Mouse (Mus musculus): ENCODE data around the gene Prdx5. TPM values are rescaled to one million over a fixed set of nuclear protein-coding genes. Genes with fewer than 3 reads are reported as not detected.

The Prdx5 gene
- polyA plus RNA-seq, 1 experiment from 2014 or later, result 153 TPM

GRCm38 (mm10) chr19:6921647-6922567, 12.0 kb upstream of the Prdx5 start, which contains the start of gene Esrra:
Esrra (minus strand) TSS chr19:6921813.
- WGBS, result under 1% methylated on average over 57 of the region's 66 CpGs
- Histone ChIP-seq H3K36me3 (ENCODE audit: insufficient read depth) (0 out of 2 replicates have a peak, but pooled peaks cover 2% of the 10 kb centered on the region), H3K27me3 (ENCODE audit: insufficient read depth, low read length) (peaks cover 42% of the 10 kb centered on the region), H3K4me2 (peak within 1 kb of the TSS; percentile 80), H3K4me3 (ENCODE audit: low read depth, low read length) (peak within 1 kb of the TSS; percentile 66), H3K9me3 (ENCODE audit: low read depth, low read length) (no peaks in the 10 kb centered on the region), H3K9ac (peak within 1 kb of the TSS; percentile 70), H3K4me1 (ENCODE audit: insufficient read depth) (no peaks in the 10 kb centered on the region), H3K27ac (ENCODE audit: low read depth) (peak within 1 kb of the TSS; percentile 76)
- DNase-seq (peak; percentile 100), ATAC-seq (ENCODE audit: insufficient read depth) (peak; percentile 94)
- no peak for TF ChIP-seq CTCF (IDR thresholded peaks at IDR 0.05; ENCODE audit: low read depth)

- Histone ChIP-seq H3K4me1 (ENCODE audit: insufficient read depth) (no peaks in the 10 kb centered on the region), H3K4me3 (ENCODE audit: low read depth, low read length) (peak overlapping the region; percentile 66), H3K4me2 (peak overlapping the region; percentile 80), H3K27me3 (ENCODE audit: insufficient read depth, low read length) (peaks cover 33% of the 10 kb centered on the region), H3K36me3 (ENCODE audit: insufficient read depth) (0 out of 2 replicates have a peak, but pooled peaks cover 2% of the 10 kb centered on the region), H3K9me3 (ENCODE audit: low read depth, low read length) (no peaks in the 10 kb centered on the region), H3K27ac (ENCODE audit: low read depth) (peak overlapping the region; percentile 76), H3K9ac (peak overlapping the region; percentile 70)
- TF ChIP-seq CTCF (IDR thresholded peaks at IDR 0.05; ENCODE audit: low read depth), result peak; percentile 21
- ATAC-seq (ENCODE audit: insufficient read depth), result no peak; the same call in 1 of the 2 replicates
- peak; percentile 66 for DNase-seq
- 1% methylated on average over 48 of the region's 48 CpGs for WGBS
Observed at GRCm38 (mm10) chr19:6920741-6921636, 11.1 kb upstream of the Prdx5 start.

GRCm38 (mm10) chr19:6919876-6920740, 10.2 kb upstream of the Prdx5 start:
- peaks cover 24% of the 10 kb centered on the region for H3K27me3 ChIP-seq (ENCODE audit: insufficient read depth, low read length)
- no peaks in the 10 kb centered on the region for H3K9me3 ChIP-seq (ENCODE audit: low read depth, low read length)
- H3K4me2 ChIP-seq, result peak overlapping the region; percentile 80
- WGBS, result 36% methylated on average over 8 of the region's 8 CpGs
- no peak overlapping the region for H3K27ac ChIP-seq (ENCODE audit: low read depth)
- ATAC-seq (ENCODE audit: insufficient read depth) (no peak), DNase-seq (peak; percentile 54)
- H3K9ac ChIP-seq, result peak overlapping the region; percentile 70; the same call in 1 of the 2 replicates
- H3K4me3 ChIP-seq (ENCODE audit: low read depth, low read length), result peak overlapping the region; percentile 66
- H3K4me1 ChIP-seq (ENCODE audit: insufficient read depth), result no peaks in the 10 kb centered on the region
- 0 out of 2 replicates have a peak, but pooled peaks cover 2% of the 10 kb centered on the region for H3K36me3 ChIP-seq (ENCODE audit: insufficient read depth)
- TF ChIP-seq CTCF (IDR thresholded peaks at IDR 0.05; ENCODE audit: low read depth), result no peak

- no peak overlapping the region for H3K27ac ChIP-seq (ENCODE audit: low read depth)
Observed at GRCm38 (mm10) chr19:6919431-6919830, 9.5 kb upstream of the Prdx5 start.

GRCm38 (mm10) chr19:6918321-6918720, 8.4 kb upstream of the Prdx5 start:
- Histone ChIP-seq H3K4me2 (no peak overlapping the region), H3K36me3 (ENCODE audit: insufficient read depth) (peaks cover 8% of the 10 kb centered on the region), H3K4me3 (ENCODE audit: low read depth, low read length) (no peak overlapping the region), H3K4me1 (ENCODE audit: insufficient read depth) (no peaks in the 10 kb centered on the region), H3K9me3 (ENCODE audit: low read depth, low read length) (no peaks in the 10 kb centered on the region), H3K27ac (ENCODE audit: low read depth) (no peak overlapping the region), H3K27me3 (ENCODE audit: insufficient read depth, low read length) (peaks cover 8% of the 10 kb centered on the region), H3K9ac (no peak overlapping the region)
- no peak for TF ChIP-seq CTCF (IDR thresholded peaks at IDR 0.05; ENCODE audit: low read depth)
- ATAC-seq (ENCODE audit: insufficient read depth), result no peak
- DNase-seq, result no peak
- 85% methylated on average over 4 of the region's 4 CpGs for WGBS

More at GRCm38 (mm10) chr19:6919431-6919830, 9.5 kb upstream of the Prdx5 start:
- H3K27me3 ChIP-seq (ENCODE audit: insufficient read depth, low read length), result peaks cover 18% of the 10 kb centered on the region
- TF ChIP-seq CTCF (IDR thresholded peaks at IDR 0.05; ENCODE audit: low read depth), result no peak
- H3K4me3 ChIP-seq (ENCODE audit: low read depth, low read length), result no peak overlapping the region
- H3K9ac ChIP-seq, result no peak overlapping the region
- 0 out of 2 replicates have a peak, but pooled peaks cover 2% of the 10 kb centered on the region for H3K36me3 ChIP-seq (ENCODE audit: insufficient read depth)
- H3K9me3 ChIP-seq (ENCODE audit: low read depth, low read length), result no peaks in the 10 kb centered on the region
- no peak overlapping the region for H3K4me2 ChIP-seq
- ATAC-seq (ENCODE audit: insufficient read depth), result no peak
- H3K4me1 ChIP-seq (ENCODE audit: insufficient read depth), result no peaks in the 10 kb centered on the region
- DNase-seq, result no peak

- TF ChIP-seq CTCF (IDR thresholded peaks at IDR 0.05; ENCODE audit: low read depth), result no peak
- 60% methylated on average over 4 of the region's 4 CpGs for WGBS
- no peaks in the 10 kb centered on the region for H3K27me3 ChIP-seq (ENCODE audit: insufficient read depth, low read length)
- no peak overlapping the region for H3K27ac ChIP-seq (ENCODE audit: low read depth)
- no peaks in the 10 kb centered on the region for H3K9me3 ChIP-seq (ENCODE audit: low read depth, low read length)
- no peak overlapping the region for H3K4me3 ChIP-seq (ENCODE audit: low read depth, low read length)
- peaks cover 27% of the 10 kb centered on the region for H3K36me3 ChIP-seq (ENCODE audit: insufficient read depth)
- H3K4me1 ChIP-seq (ENCODE audit: insufficient read depth), result no peaks in the 10 kb centered on the region
- no peak overlapping the region for H3K9ac ChIP-seq
- no peak overlapping the region for H3K4me2 ChIP-seq
- ATAC-seq (ENCODE audit: insufficient read depth), result no peak
- no peak for DNase-seq
Observed at GRCm38 (mm10) chr19:6916496-6916895, 6.6 kb upstream of the Prdx5 start.

Measured in lung, embryonic 14.5 days (tissue).